Mouse (Mus musculus) left cerebral cortex, adult 6 months (tissue): Measurements from ENCODE around the gene Npy. TPM values are rescaled to one million over a fixed set of nuclear protein-coding genes. Genes with fewer than 3 reads are reported as not detected.

Experiments
- long read RNA-seq, 2 experiments: library from polyadenylated mRNA; unstranded; transcript quantifications; one replicate each; pipeline ENCODE4 v2.0.0; 2019 to 2020
- polyA plus RNA-seq: library from polyadenylated mRNA; unstranded; fragments of <200 nt; fragmentation: Nextera tagmentation; gene quantifications from 2 replicates; pipeline ENCODE4 v1.2.3, GENCODE M21; 2021

Gene Npy
- 697 and 919 TPM in 2 replicates for polyA plus RNA-seq
- long read RNA-seq, experiment 1, transcript Npy-201 (4 exons, 566 nt), result major isoform, 54 of 60 reads
- long read RNA-seq, experiment 1, partial matches to known transcripts, result 3 of 60 reads
- long read RNA-seq, experiment 1, other reads (novel, unspliced or antisense), result 3 of 60 reads
- long read RNA-seq, experiment 2, transcript Npy-201 (4 exons, 566 nt), result major isoform, 343 of 381 reads
- long read RNA-seq, experiment 2, partial matches to known transcripts, result 35 of 381 reads
- long read RNA-seq, experiment 2, other reads (novel, unspliced or antisense), result 3 of 381 reads

DNA sequence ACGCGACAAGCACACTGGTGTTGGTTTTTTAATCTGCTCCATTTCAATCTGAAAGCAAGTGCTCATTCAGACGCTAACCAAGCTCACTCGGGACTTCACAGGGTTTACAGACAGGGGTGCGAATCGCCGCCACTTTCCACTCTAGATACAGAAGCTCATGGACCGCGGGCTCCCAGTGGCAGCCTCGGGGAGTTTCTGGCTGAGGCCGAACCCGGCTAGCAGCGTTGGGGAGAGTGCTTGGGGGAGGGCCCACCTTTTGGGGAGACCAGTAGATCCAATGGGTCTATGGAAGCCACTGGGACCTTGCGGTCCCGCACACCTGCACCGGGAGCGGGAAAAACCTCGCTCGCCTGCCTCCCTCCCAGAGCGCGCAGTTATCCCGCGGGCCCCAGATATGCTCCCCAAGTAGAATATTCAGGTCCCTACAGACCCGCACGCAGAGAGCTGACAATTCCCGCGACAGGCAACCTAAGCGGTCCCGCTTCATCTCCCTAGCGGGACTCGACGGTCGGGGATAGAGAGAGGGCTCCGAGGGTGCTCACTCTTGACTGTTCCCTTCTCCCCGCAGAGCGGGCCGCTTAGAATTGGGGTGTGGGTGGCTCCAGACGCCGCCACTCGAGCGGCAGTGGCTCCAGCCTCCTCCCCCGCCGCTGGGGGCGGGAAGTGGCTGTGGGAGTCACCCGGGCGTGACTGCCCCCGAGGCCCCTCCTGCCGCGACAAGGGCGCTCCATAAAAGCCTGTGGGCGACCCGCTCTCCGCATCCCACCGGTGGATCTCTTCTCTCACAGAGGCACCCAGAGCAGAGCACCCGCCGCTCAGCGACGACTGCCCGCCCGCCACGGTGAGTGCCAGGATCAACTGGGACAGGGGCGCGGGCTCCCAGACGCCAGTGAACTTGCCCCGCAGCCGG lies at the start of gene Npy:
TSS of gene Npy (plus strand) at position 750 of the 910 bp plus-strand sequence.

